Mouse (Mus musculus): ENCODE results near the gene Ccdc40.

Gene Ccdc40

GRCm38 (mm10) chr11:119228091-119228781 is at the start of gene Ccdc40, which contains the start of gene Tbc1d16:
TSS of gene Ccdc40 (plus strand) at chr11:119228572.
TSS of gene Tbc1d16 (minus strand) at chr11:119228499.
- DNase-seq (ENCODE audit: low read depth) = no peak

- DNase-seq (ENCODE audit: low read depth) = no peak
Observed at GRCm38 (mm10) chr11:119180824-119181582, 47.4 kb upstream of the Ccdc40 start.

GRCm38 (mm10) chr11:119181861-119182395 is 46.4 kb upstream of the Ccdc40 start:
- DNase-seq (ENCODE audit: low read depth) = no peak

- DNase-seq (ENCODE audit: low read depth) = no peak
Observed at GRCm38 (mm10) chr11:119183684-119184310, 44.6 kb upstream of the Ccdc40 start.

GRCm38 (mm10) chr11:119186381-119186780 is 42.0 kb upstream of the Ccdc40 start:
- DNase-seq (ENCODE audit: low read depth) = no peak

- DNase-seq (ENCODE audit: low read depth) = peak; percentile 62
Observed at GRCm38 (mm10) chr11:119186989-119187799, 41.2 kb upstream of the Ccdc40 start.

- DNase-seq (ENCODE audit: low read depth) = no peak
Observed at GRCm38 (mm10) chr11:119187800-119188197, 40.6 kb upstream of the Ccdc40 start.

GRCm38 (mm10) chr11:119188389-119188788 is 40.0 kb upstream of the Ccdc40 start:
- DNase-seq (ENCODE audit: low read depth) = no peak

GRCm38 (mm10) chr11:119189319-119189718 is 39.1 kb upstream of the Ccdc40 start:
- DNase-seq (ENCODE audit: low read depth) = no peak

GRCm38 (mm10) chr11:119190498-119190897 is 37.9 kb upstream of the Ccdc40 start:
- DNase-seq (ENCODE audit: low read depth) = peak; percentile 58

GRCm38 (mm10) chr11:119191606-119192081 is 36.7 kb upstream of the Ccdc40 start:
- no peak for DNase-seq (ENCODE audit: low read depth)

GRCm38 (mm10) chr11:119192176-119192575 is 36.2 kb upstream of the Ccdc40 start:
- DNase-seq (ENCODE audit: low read depth) = no peak

- DNase-seq (ENCODE audit: low read depth) = no peak
Observed at GRCm38 (mm10) chr11:119192605-119193004, 35.8 kb upstream of the Ccdc40 start.

- DNase-seq (ENCODE audit: low read depth) = no peak
Observed at GRCm38 (mm10) chr11:119197618-119198563, 30.5 kb upstream of the Ccdc40 start.

GRCm38 (mm10) chr11:119198564-119199232 is 29.7 kb upstream of the Ccdc40 start:
- no peak for DNase-seq (ENCODE audit: low read depth)

- DNase-seq (ENCODE audit: low read depth) = no peak
Observed at GRCm38 (mm10) chr11:119199233-119199601, 29.2 kb upstream of the Ccdc40 start.

GRCm38 (mm10) chr11:119203423-119203822 is 24.9 kb upstream of the Ccdc40 start:
- DNase-seq (ENCODE audit: low read depth) = no peak

GRCm38 (mm10) chr11:119205738-119206137 is 22.6 kb upstream of the Ccdc40 start:
- DNase-seq (ENCODE audit: low read depth) = no peak

GRCm38 (mm10) chr11:119206562-119206961 is 21.8 kb upstream of the Ccdc40 start:
- DNase-seq (ENCODE audit: low read depth) = no peak

- DNase-seq (ENCODE audit: low read depth) = no peak
Observed at GRCm38 (mm10) chr11:119207986-119208385, 20.4 kb upstream of the Ccdc40 start.
